Mouse (Mus musculus) hindbrain, postnatal 0 days (tissue): ENCODE measurements at regions not wholly inside any gene's neighbourhood (a gene's known extent, or its start where the extent isn't known, plus 50 kb on each side); places are given as distances from the start of the nearest gene placed in this dataset.

Experiments used
- ATAC-seq: fragments of 200-750 bp; cut with Nextera tagmentation; 2 replicates; pipeline ENCODE4 v1.8.0; 2017; ENCODE audit warnings: mild to moderate bottlenecking, moderate TSS enrichment, moderate library complexity
- DNase-seq: peaks from one replicate; pipeline ENCODE4 v3.0.0-alpha.2; 2015; ENCODE audit warnings: low spot score
- H3K27ac ChIP-seq: fragments of 300-500 bp; sonication (generic); 2 replicates; pipeline ENCODE4 v1.5.1; 2014; ENCODE audit warnings: mild to moderate bottlenecking
- H3K27me3 ChIP-seq: fragments of 300-500 bp; sonication (generic); 2 replicates; pipeline ENCODE4 v1.6.1; 2014; ENCODE audit warnings: low read length, mixed read lengths; ENCODE audit not compliant: insufficient read depth
- H3K36me3 ChIP-seq: fragments of 300-500 bp; sonication (generic); 2 replicates; pipeline ENCODE4 v1.6.1; 2014; ENCODE audit warnings: low read length, mixed read lengths; ENCODE audit not compliant: insufficient read depth
- H3K4me1 ChIP-seq: fragments of 300-500 bp; sonication (generic); 2 replicates; pipeline ENCODE4 v1.6.1; 2014; ENCODE audit warnings: antibody characterized with exemption, low read length, mixed read lengths; ENCODE audit not compliant: insufficient read depth
- H3K4me2 ChIP-seq: fragments of 300-500 bp; sonication (generic); 2 replicates; pipeline ENCODE4 v1.6.1; 2014; ENCODE audit warnings: low read depth, mild to moderate bottlenecking, low read length, moderate library complexity, mixed read lengths
- H3K4me3 ChIP-seq: fragments of 300-500 bp; sonication (generic); 2 replicates; pipeline ENCODE4 v1.5.1; 2014; ENCODE audit warnings: low read length
- H3K9ac ChIP-seq: fragments of 300-500 bp; sonication (generic); replicated peaks from 2 replicates; pipeline ENCODE4 v1.6.1; 2014; ENCODE audit warnings: mild to moderate bottlenecking, low read length, moderate library complexity, mixed read lengths
- H3K9me3 ChIP-seq: fragments of 300-500 bp; sonication (generic); 2 replicates; pipeline ENCODE4 v1.6.1; 2016; ENCODE audit warnings: low read length, mixed read lengths
- CTCF ChIP-seq: IDR thresholded peaks from 2 replicates; pipeline ENCODE4 v1.5.1; 2016; ENCODE audit warnings: antibody characterized with exemption, control low read depth, low read depth
- WGBS: fragments of 180-500 bp; shearing (Covaris S2); extraction: QIAGEN DNeasy Blood & Tissue Kit; methylation state at CpG from one replicate; pipeline ENCODE4 v1.1.7; 2014; 5-methylcytosine and 5-hydroxymethylcytosine counted together

DNA sequence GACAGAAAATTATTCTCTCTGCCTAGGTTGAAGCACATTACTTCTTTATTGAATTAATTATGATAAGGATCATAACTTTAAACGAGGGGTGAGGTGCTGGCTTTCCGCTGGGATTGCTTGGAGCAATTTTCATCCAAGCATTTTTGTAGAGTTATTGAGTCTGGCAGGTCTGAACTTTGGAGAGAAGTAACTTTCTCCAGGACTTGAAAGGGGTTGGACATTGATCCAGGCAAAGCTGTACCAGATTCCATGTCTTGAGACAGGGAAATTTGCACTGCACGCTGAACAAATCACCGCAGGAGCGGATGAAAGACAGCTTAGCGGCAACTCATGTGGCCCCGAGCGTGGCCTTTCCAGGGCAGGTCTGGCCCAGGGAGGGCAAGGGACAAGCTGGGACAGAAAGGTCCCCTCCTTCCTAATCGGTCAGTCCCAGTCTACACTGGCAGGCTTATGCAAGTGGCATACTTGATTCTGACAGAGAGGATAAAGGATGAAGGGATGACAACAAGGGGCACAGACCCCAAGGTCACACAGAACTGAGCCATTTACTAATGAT is 108.8 kb upstream of the Mrps22 start:
- no peak overlapping the region for H3K9ac ChIP-seq
- no peak for ATAC-seq
- H3K27me3 ChIP-seq: no peaks in the 10 kb centered on the region
- H3K4me2 ChIP-seq: no peak overlapping the region
- no peak overlapping the region for H3K4me3 ChIP-seq
- no peaks in the 10 kb centered on the region for H3K36me3 ChIP-seq
- no peak overlapping the region for H3K27ac ChIP-seq
- H3K4me1 ChIP-seq: no peaks in the 10 kb centered on the region
- DNase-seq: no peak
- 77% methylated on average over 9 of the region's 9 CpGs for WGBS
- H3K9me3 ChIP-seq: no peaks in the 10 kb centered on the region
- no peak for TF ChIP-seq CTCF

DNA sequence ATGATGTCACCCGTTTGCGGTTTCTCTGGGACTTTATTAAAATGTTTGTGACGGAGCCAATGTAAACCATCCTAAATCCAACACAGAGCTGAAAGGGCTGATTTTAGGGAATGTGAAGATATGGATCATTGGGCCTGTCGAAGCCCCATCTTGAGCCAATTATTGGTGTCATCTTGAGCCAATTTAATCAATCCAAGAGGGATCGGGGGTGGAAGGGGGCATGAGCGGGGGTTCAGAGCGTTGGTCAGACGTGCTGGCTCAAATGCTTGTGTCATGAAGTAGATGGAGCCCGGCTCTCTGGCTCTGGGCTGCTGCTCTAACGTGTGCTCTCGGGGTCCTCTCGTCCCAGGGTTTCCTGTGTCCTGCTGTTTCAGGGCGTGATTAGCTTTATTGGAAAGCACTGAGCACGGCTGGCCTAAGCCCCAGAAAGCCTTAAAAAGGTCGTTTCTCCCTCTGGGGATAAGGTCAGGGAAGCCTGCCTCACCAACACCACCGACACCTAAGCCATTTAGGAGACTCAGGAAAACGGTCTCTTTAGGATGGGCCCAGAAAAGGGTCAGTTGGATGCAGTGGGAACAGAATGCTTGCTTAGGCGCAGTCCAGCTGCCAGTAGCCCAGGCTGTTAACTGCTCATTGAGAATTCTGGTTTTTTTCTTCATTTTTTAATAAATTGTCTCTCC is 106.7 kb upstream of the Mrps22 start:
- no peak for DNase-seq
- Histone ChIP-seq H3K9me3 (no peaks in the 10 kb centered on the region), H3K4me3 (no peak overlapping the region), H3K36me3 (no peaks in the 10 kb centered on the region), H3K27me3 (no peaks in the 10 kb centered on the region), H3K27ac (no peak overlapping the region), H3K4me1 (no peaks in the 10 kb centered on the region), H3K9ac (no peak overlapping the region), H3K4me2 (no peak overlapping the region)
- no peak for TF ChIP-seq CTCF
- no peak for ATAC-seq
- 70% methylated on average over 18 of the region's 18 CpGs for WGBS

DNA sequence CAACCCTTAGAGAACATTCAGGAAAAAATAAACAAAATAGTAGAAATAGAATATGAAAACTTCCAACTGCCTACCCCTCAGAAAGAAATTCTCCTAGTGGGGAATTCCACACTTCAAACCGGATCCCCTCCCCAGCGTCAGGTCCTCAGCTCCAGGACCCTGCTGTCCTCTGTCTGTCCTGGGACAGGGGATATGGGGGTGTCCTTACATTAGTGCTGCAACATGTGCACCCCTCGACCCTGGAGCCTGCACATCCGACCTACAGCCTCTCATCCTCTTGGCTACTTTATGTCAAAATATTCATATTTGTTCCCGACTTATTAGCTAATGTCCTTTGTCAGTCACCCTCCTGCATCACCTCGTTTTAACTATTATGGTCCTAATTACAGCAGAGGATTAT is 106.0 kb upstream of the Mrps22 start:
- Histone ChIP-seq H3K4me2 (no peak overlapping the region), H3K36me3 (no peaks in the 10 kb centered on the region), H3K9me3 (no peaks in the 10 kb centered on the region), H3K4me3 (no peak overlapping the region), H3K27ac (no peak overlapping the region), H3K27me3 (no peaks in the 10 kb centered on the region), H3K9ac (no peak overlapping the region), H3K4me1 (no peaks in the 10 kb centered on the region)
- TF ChIP-seq CTCF: no peak
- ATAC-seq: no peak
- no peak for DNase-seq
- WGBS: 79% methylated on average over 6 of the region's 6 CpGs

DNA sequence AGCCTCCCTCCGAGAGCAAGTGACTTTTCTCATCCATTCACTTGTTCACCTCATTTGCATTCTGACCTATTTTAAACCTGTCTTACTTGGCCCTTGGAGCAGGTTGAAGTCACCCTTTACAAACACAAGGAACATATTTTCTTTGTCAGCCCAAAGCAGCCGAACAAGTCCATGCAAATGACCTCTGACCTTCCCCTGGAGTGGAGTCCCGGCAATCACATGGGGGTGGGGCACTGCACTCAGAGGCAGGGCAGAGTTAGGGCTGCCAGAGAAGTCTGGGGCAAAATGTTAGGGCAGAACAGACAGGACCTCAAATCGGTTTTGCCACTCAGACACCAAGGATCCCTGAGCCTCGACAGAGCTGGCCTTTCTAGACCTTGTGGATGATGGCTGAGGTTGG is 102.7 kb upstream of the Mrps22 start:
- Histone ChIP-seq H3K36me3 (no peaks in the 10 kb centered on the region), H3K9ac (no peak overlapping the region), H3K9me3 (no peaks in the 10 kb centered on the region), H3K4me2 (no peak overlapping the region), H3K27ac (no peak overlapping the region), H3K27me3 (no peaks in the 10 kb centered on the region), H3K4me1 (no peaks in the 10 kb centered on the region), H3K4me3 (no peak overlapping the region)
- DNase-seq (no peak), ATAC-seq (no peak)
- 32% methylated on average over 5 of the region's 5 CpGs for WGBS
- no peak for TF ChIP-seq CTCF

DNA sequence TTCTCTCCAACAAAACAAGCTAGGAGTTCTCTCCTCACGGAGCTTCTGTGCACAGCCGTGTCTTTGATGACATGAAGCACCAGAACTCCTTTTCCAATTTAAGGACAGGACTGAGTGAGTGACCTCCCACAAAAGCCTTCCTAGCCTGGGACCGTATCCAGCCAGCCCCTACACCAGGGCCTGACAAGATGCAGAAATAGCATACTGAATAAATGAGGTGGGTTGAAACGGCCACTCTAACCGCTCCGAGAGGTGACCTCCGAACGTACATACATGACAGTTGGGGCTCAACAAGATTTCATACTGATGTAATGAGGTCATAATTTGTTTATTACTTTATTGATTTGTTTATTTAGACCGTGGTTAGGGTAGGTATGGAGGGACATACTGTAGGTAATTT is 101.9 kb upstream of the Mrps22 start:
- no peak overlapping the region for H3K9ac ChIP-seq
- TF ChIP-seq CTCF: no peak

DNA sequence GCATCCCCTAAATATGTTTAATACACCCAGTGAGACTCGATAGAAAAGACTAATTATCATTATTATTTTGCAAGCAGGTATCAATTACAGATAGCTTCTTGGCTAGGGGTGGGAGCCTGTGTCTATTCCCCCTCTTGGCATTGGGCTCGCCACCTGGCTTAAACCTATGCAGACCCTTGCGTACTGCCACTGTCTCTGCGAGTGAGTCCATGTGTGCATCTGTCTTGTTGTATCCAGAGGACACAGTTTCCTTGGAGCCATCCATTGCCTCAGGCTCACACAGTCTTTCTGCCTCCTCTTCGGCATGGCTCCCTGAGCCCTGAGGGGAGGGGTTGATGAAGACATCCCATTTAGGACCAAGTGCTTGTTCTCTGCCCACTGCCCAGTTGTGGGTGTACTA is 99.1 kb upstream of the Mrps22 start:
- no peak for ATAC-seq
- DNase-seq: no peak
- Histone ChIP-seq H3K9me3 (no peaks in the 10 kb centered on the region), H3K27ac (no peak overlapping the region), H3K4me2 (no peak overlapping the region), H3K9ac (no peak overlapping the region), H3K4me1 (no peaks in the 10 kb centered on the region), H3K36me3 (no peaks in the 10 kb centered on the region), H3K4me3 (no peak overlapping the region), H3K27me3 (no peaks in the 10 kb centered on the region)
- no peak for TF ChIP-seq CTCF
- WGBS: 86% methylated on average over 5 of the region's 5 CpGs

More for the DNA sequence above, 101.9 kb upstream of the Mrps22 start:
- Histone ChIP-seq H3K36me3 (no peaks in the 10 kb centered on the region), H3K9me3 (no peaks in the 10 kb centered on the region), H3K27ac (no peak overlapping the region), H3K27me3 (no peaks in the 10 kb centered on the region), H3K4me3 (no peak overlapping the region), H3K4me1 (no peaks in the 10 kb centered on the region), H3K4me2 (no peak overlapping the region)
- 79% methylated on average over 9 of the region's 9 CpGs for WGBS
- ATAC-seq (no peak), DNase-seq (no peak)

DNA sequence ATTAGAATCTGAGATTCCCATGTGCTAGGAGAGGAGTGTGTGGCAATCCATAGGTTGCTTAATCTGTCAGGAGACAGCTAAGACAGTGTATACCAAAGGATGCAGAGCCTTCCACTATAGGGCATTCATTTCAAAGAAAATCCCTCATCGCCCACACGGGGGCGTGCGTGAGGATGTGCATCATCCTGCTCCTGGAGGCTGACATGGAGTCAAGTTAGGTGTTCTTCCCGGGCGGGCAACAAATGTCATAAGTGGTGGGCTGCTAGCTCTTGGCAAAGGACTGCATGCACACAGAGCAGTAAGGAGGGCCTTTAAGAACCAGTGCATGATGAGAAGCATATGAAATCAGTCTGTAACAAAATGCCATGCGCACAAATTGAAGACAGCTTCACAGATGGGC is 95.7 kb upstream of the Mrps22 start:
- DNase-seq (no peak), ATAC-seq (no peak)
- TF ChIP-seq CTCF: peak; percentile 24
- Histone ChIP-seq H3K27me3 (no peaks in the 10 kb centered on the region), H3K4me1 (no peaks in the 10 kb centered on the region), H3K4me3 (no peak overlapping the region), H3K36me3 (no peaks in the 10 kb centered on the region), H3K9ac (no peak overlapping the region), H3K27ac (no peak overlapping the region), H3K9me3 (no peaks in the 10 kb centered on the region), H3K4me2 (no peak overlapping the region)
- 40% methylated on average over 7 of the region's 7 CpGs for WGBS
